Mouse (Mus musculus): ENCODE measurements around the gene Dock11. TPM values are rescaled to one million over a fixed set of nuclear protein-coding genes. Genes with fewer than 3 reads are reported as not detected.

The Dock11 gene
- total and polyA plus RNA-seq, 3 experiments = 0.30 to 7.1 (median 4.6) TPM

DNA sequence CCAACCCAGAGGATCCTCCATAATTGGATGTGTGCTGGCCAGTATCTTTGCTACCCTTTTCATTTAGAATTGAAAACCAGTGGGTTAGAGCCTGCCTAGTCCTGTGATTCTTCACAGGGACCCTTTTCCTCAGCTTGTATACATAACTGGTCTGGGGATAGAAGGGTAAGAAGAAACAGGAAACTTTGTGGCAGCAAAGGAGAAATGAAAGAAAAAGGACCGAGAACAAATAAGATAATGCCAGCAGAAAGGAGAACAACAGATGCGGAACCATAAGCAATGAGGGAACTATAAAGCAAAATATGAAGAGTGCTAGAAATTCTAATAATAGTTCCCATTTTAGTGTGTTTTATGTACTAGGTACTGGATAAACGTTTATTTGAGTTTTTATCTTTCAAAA, 212.7 kb downstream of the Dock11 start:
- no peak for DNase-seq

DNA sequence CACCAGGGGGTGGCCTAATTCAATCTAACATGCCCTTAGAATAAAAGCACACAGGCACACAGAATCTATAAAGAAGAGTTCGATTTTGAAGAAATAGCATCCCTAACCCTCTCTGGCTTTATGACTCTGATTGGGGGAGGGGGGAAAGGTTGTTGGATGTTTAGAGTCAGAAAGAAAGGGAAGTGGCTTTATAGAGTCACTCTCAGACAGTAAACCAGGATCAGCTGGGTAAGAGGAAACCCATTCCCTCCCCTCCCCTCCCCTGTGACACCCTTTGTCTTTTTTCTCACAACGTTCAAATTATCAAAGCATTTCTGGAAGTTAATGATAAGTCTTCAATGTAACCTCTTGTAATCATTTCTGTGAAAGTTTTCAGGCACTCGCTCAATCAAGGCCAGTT, 220.0 kb downstream of the Dock11 start:
- no peak for DNase-seq

DNA sequence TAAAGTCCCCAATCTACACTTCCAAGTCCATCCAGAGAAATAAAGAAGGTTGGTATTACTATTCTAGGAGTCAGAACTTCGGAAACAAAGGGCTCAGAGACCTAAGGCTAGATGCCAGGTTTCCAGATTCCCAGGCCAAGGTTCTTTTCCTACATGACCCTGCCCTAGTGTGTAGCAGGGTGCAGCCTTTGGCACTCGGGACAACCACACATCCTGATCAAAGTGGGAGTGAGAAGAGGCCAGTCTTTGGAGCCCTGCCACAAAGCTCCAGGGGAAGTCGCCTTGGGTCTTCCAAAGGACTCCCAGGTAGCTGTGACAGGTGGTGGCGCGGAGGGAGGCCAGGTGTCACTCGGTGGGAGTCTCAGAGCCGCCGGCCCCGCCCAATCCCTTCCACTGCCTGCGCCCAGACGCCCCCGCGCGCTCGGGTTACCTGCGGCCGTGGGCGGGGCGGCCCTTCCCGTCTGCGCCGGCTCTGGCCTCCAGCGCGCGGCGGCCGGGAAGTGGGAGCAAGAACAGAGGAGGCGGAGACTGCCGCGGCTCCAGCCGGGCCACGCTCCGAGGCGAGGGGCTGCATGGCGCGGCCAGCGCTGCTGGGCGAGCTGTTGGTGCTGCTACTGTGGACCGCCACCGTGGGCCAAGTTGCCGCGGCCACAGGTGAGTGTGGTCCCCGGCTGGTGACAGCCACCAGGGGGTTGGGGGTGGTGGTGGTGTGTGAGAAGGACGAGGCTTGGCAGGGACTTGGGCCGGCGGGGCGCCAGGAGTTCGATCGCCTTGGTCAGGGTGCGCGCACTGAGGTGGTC, 223.2 kb downstream of the Dock11 start, which contains the start of gene Il13ra1:
Gene Il13ra1 (plus strand): TSS at position 489 of the 800 bp plus-strand sequence.
- peak; percentile 61 for DNase-seq

DNA sequence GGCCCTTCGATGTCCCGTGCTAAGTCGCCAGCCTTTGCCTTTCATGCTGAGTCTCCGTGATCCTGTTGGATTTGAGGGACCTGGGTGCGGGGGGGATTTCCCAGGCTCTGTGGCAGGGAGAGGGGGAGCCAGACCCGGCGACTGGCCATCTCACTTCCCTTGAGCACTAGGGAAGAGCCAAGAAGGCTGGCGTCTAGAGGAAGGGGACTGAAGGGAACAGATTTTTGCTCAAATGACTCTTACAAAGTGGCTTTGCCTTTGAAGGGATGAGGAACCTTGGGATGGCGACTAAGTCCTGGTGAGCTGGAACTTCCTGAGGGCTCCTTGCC, 223.8 kb downstream of the Dock11 start:
- DNase-seq = no peak

DNA sequence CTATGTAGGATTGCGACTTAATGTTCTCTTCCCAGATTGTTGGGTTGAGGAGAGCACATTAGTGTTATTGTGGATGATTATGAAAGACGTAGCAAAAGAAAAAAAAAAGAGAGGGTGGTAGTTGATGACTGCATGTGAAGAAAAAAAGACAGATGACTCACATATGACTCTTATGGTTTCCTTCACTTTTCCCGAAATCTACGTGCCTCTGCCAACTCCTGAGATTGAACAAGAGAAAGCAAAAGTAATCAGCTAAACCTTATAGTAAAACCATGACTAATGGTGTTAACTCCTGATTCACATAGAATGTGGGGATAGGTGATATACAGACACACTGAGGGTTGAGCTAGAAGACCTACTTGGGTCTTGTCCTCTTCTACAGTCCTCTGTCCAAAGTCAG, 226.5 kb downstream of the Dock11 start:
- DNase-seq = no peak

Other genes with a start within 250 kb of the Dock11 start
- 10 to 100 TPM in 1 of 2 experiments, 1 to 10 TPM in 1; 7.8 to 17.3 TPM for gene Il13ra1, start 223.3 kb downstream of the Dock11 start, total RNA-seq (2021)
- 1.4 and 2.9 TPM in 2 replicates for gene Il13ra1, start 223.3 kb downstream of the Dock11 start, polyA plus RNA-seq (2012; rRNA removed)

Data from adrenal gland, adult 2 months (tissue).